Mouse (Mus musculus) bone marrow, adult 2 months (tissue): Measurements from ENCODE around the gene Zfp955a. TPM values are rescaled to one million over a fixed set of nuclear protein-coding genes. Genes with fewer than 3 reads are reported as not detected.
"Not testable (repeated sequence)": the region's sequence is repeated elsewhere in the genome, so short reads cannot be mapped to it uniquely, and the experiment has no call there.

Experiments
- H3K27ac ChIP-seq: fragments of 200-500 bp; 2 replicates; pipeline ENCODE4 v1.5.1; 2012; ENCODE audit warnings: low read depth, mild to moderate bottlenecking, control low read depth, inconsistent platforms, low read length; ENCODE audit not compliant: control insufficient read depth, poor library complexity, insufficient read depth
- H3K4me1 ChIP-seq: fragments of 200-500 bp; 2 replicates; pipeline ENCODE4 v1.6.1; 2011; ENCODE audit warnings: low read length; ENCODE audit not compliant: control insufficient read depth, insufficient read depth
- H3K4me3 ChIP-seq: fragments of 200-500 bp; replicated peaks from 2 replicates; pipeline ENCODE3; 2011; ENCODE audit warnings: mild to moderate bottlenecking, low read depth, low read length, control low read depth; ENCODE audit not compliant: control insufficient read depth
- CTCF ChIP-seq: fragments of 200-500 bp; IDR thresholded peaks from 2 replicates; pipeline ENCODE4 v1.5.1; 2011; ENCODE audit warnings: low read length, control low read depth; ENCODE audit not compliant: control insufficient read depth, insufficient read depth
- POLR2A ChIP-seq: fragments of 200-500 bp; IDR thresholded peaks from 2 replicates; pipeline ENCODE4 v1.6.1; 2011; ENCODE audit warnings: low read depth, mild to moderate bottlenecking, control low read depth, low read length, borderline replicate concordance; ENCODE audit not compliant: control insufficient read depth
- WGBS: fragments of 180-500 bp; shearing (Covaris S2); methylation state at CpG from one replicate; pipeline ENCODE4 v1.1.7; 2018; 5-methylcytosine and 5-hydroxymethylcytosine counted together
- polyA plus RNA-seq: library from polyadenylated mRNA; stranded (reverse); fragments of >200 nt; gene quantifications from 2 replicates; pipeline ENCODE4 v1.2.4, GENCODE M21; 2011; ENCODE audit warnings: low replicate concordance; ENCODE audit not compliant: missing spikeins, insufficient read depth, insufficient read length

The Zfp955a gene
- 1.2 and 5.3 TPM in 2 replicates for polyA plus RNA-seq

DNA sequence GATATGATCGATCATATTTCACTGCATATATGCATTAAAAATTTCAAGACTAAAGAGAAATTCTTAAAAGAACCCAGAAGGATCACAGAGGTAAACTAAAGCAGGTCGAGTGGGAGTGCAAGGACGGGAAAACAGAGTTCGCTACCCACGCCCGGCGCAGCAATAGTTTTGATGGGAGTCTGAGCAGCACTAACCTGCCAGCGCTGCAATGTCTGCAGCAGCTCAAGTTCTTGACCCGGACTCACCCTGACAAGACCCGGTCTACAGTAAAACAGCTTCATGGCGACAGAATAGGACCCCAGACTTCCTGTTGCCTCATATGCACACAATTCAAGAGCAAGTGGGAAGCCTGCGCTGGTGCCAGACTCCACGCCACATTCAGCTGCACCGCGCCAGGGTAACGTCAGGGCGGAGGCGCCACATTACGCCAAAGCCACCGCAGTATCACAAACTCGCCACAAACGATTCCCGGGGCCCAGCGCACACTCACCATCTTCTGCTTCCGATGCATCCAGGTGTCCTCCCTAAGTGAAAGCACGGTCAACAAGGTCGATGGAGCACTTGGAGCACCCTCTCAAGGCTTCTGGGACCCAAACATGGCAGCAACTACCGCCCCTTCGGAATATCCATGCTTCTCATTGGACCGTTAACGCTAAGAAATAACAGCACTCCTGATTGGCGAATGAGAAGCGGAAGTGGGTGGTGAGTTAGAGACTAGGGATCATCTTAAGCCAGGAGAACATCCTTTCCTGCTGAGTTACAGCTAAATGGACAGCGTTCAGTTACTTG, at the start of gene Zfp955a:
TSS of gene Zfp955a (minus strand) at position 616 of the 789 bp plus-strand sequence.
- not testable (repeated sequence) for H3K4me3 ChIP-seq, H3K27ac ChIP-seq, H3K4me1 ChIP-seq
- WGBS = 25% methylated on average over 1 of the region's 34 CpGs

DNA sequence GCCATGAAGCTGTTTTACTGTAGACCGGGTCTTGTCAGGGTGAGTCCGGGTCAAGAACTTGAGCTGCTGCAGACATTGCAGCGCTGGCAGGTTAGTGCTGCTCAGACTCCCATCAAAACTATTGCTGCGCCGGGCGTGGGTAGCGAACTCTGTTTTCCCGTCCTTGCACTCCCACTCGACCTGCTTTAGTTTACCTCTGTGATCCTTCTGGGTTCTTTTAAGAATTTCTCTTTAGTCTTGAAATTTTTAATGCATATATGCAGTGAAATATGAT, 34.9 kb upstream of the Zfp955a start:
- WGBS = no CpG with 5 or more reads among the region's 9 CpGs
- not testable (repeated sequence) for H3K4me1 ChIP-seq, H3K27ac ChIP-seq, H3K4me3 ChIP-seq

DNA sequence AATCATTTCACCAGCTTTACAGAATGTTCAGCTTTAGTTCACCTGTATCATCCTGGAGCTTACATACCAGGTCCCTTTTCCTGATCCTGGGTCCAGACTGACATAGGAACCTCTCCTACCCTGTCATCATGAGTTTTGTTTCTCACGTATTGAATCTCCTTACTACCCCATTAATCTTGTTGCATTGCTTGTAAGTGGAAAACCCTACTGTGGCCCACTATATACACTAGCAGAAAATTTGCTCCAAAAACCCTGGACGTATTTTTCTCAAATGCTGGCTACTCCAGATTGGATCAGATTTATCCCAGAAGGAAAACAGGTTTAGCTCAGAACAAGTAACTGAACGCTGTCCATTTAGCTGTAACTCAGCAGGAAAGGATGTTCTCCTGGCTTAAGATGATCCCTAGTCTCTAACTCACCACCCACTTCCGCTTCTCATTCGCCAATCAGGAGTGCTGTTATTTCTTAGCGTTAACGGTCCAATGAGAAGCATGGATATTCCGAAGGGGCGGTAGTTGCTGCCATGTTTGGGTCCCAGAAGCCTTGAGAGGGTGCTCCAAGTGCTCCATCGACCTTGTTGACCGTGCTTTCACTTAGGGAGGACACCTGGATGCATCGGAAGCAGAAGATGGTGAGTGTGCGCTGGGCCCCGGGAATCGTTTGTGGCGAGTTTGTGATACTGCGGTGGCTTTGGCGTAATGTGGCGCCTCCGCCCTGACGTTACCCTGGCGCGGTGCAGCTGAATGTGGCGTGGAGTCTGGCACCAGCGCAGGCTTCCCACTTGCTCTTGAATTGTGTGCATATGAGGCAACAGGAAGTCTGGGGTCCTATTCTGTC, 34.3 kb upstream of the Zfp955a start, which contains the start of gene Zfp955b:
TSS of gene Zfp955b (plus strand) at position 506 of the 837 bp plus-strand sequence.
- H3K27ac ChIP-seq, H3K4me3 ChIP-seq, H3K4me1 ChIP-seq: not testable (repeated sequence)
- no CpG with 5 or more reads among the region's 25 CpGs for WGBS

DNA sequence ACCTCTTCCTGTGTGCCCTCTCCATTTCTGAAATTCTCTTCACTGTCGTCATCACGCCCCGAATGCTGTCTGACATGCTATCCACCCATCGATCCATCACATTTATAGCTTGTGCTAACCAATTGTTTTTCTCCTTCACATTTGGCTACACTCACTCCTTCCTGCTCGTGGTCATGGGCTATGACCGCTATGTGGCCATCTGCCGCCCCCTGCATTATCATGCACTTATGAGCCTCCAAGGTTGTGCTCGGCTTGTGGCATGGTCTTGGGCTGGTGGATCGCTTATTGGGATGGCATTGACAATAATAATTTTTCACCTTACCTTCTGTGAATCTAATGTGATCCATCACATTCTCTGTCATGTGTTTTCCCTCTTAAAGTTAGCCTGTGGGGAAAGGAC, 14.0 kb upstream of the Zfp955a start:
- H3K4me3 ChIP-seq = no peak overlapping the region
- TF ChIP-seq POLR2A = no peak
- no peak for TF ChIP-seq CTCF
- no peak overlapping the region for H3K27ac ChIP-seq
- WGBS = 80% methylated on average over 9 of the region's 9 CpGs
- no peaks in the 10 kb centered on the region for H3K4me1 ChIP-seq

DNA sequence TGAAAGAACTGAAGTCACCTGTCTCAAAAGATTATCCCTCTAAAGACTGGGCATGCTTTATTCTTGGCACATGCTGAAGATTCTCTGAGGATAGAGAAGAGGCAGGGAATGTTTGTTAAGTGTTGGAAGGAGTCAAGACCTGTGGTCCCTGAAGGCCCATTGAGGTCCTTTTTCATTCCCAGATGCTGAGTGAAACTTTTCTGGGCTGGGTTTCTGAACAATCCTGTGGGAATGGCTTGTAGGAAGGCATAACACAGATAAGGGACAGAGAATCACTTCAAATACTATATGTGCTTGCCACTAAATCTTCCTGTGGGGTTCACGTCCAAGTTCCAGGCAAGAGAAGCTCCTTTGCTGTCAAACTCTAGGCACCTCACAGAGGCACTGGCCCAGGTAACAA, 9.4 kb upstream of the Zfp955a start, which contains the start of gene Olfr63:
TSS of gene Olfr63 (plus strand) at position 301 of the 400 bp plus-strand sequence.
- Histone ChIP-seq H3K4me1 (no peaks in the 10 kb centered on the region), H3K4me3 (no peak within 1 kb of the TSS), H3K27ac (no peak within 1 kb of the TSS)
- TF ChIP-seq POLR2A (no peak), CTCF (no peak)
- WGBS = 81% methylated on average over 1 of the region's 1 CpGs

DNA sequence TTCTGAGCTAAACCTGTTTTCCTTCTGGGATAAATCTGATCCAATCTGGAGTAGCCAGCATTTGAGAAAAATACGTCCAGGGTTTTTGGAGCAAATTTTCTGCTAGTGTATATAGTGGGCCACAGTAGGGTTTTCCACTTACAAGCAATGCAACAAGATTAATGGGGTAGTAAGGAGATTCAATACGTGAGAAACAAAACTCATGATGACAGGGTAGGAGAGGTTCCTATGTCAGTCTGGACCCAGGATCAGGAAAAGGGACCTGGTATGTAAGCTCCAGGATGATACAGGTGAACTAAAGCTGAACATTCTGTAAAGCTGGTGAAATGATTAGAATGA, 343 bp upstream of the Zfp955a start:
- no CpG with 5 or more reads among the region's 2 CpGs for WGBS
- not testable (repeated sequence) for H3K4me1 ChIP-seq, H3K27ac ChIP-seq, H3K4me3 ChIP-seq

GRCm38 (mm10) chr17:33236646-33237045, 18.3 kb downstream of the Zfp955a start:
- not testable (repeated sequence) for H3K4me3 ChIP-seq, H3K27ac ChIP-seq, H3K4me1 ChIP-seq
- 88% methylated on average over 1 of the region's 1 CpGs for WGBS

- WGBS = 67% methylated on average over 2 of the region's 2 CpGs
- TF ChIP-seq POLR2A = no peak
- TF ChIP-seq CTCF = no peak
Measured at GRCm38 (mm10) chr17:33221590-33221989, 33.4 kb downstream of the Zfp955a start, which contains the start of gene Olfr1564. Gene Olfr1564 (minus strand): TSS chr17:33221690.

DNA sequence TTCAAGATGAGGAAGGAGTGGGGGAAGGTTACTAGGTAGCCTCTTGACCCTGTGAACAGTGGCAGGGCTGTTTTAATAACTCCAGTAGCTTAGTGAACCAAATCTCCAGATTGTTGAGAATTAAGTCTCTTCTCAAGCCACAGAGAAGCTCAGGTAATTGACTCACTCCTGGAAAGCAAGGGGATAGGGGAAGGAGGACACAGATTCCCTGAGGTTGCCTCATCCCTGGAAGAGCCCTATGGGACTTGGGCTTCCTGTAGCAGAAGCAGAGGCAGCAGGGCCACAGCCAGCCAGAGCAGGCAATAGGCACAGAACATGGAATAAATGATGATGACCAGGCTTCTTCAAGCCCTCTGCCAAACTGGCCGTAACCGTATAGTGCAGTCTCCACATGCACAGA, 63.9 kb downstream of the Zfp955a start, which contains the start of gene Olfr239:
TSS of gene Olfr239 (plus strand) at position 301 of the 400 bp plus-strand sequence.
- H3K27ac ChIP-seq, H3K4me1 ChIP-seq, H3K4me3 ChIP-seq: not testable (repeated sequence)
- no CpG with 5 or more reads among the region's 2 CpGs for WGBS

More at GRCm38 (mm10) chr17:33221590-33221989, 33.4 kb downstream of the Zfp955a start, which contains the start of gene Olfr1564:
- no peaks in the 10 kb centered on the region for H3K4me1 ChIP-seq
- H3K4me3 ChIP-seq = no peak within 1 kb of the TSS
- H3K27ac ChIP-seq = no peak within 1 kb of the TSS

Other genes with a start within 250 kb of the Zfp955a start
- gene Zfp763, start 221.7 kb downstream of the Zfp955a start, polyA plus RNA-seq = 1.8 and 4.5 TPM in 2 replicates
- not detected in 2 replicates for gene 4921501E09Rik, start 187.1 kb downstream of the Zfp955a start, polyA plus RNA-seq
- gene Zfp563, start 165.8 kb downstream of the Zfp955a start, polyA plus RNA-seq = 1.5 and 2.6 TPM in 2 replicates
- gene Morc2b, start 115.5 kb downstream of the Zfp955a start, polyA plus RNA-seq = not detected in 2 replicates
- 0.42 TPM in 1 of 2 replicates, not detected in the other for gene Olfr55, start 86.7 kb downstream of the Zfp955a start, polyA plus RNA-seq
- gene Olfr239, start 63.8 kb downstream of the Zfp955a start, polyA plus RNA-seq = not detected in 2 replicates
- 0.27 and 0.38 TPM in 2 replicates for gene Olfr1564, start 33.5 kb downstream of the Zfp955a start, polyA plus RNA-seq
- gene Olfr63, start 9.5 kb upstream of the Zfp955a start, polyA plus RNA-seq = not detected in 2 replicates
- 3.2 and 3.6 TPM in 2 replicates for gene Zfp955b, start 34.4 kb upstream of the Zfp955a start, polyA plus RNA-seq
- gene Zfp81, start 103.7 kb upstream of the Zfp955a start, polyA plus RNA-seq = 1.4 and 5.1 TPM in 2 replicates
- 9.0 and 13.9 TPM in 2 replicates for gene Zfp101, start 139.5 kb upstream of the Zfp955a start, polyA plus RNA-seq
- 0.95 TPM in 1 of 2 replicates, not detected in the other for gene Actl9, start 177.8 kb upstream of the Zfp955a start, polyA plus RNA-seq